Mouse (Mus musculus) thymus, adult 2 months (tissue): Measurements from ENCODE around the gene Atp6v1g2.

Source experiments
- CTCF ChIP-seq: fragments of 200-500 bp; IDR thresholded peaks from 2 replicates; pipeline ENCODE4 v1.5.1; 2012; ENCODE audit warnings: mild to moderate bottlenecking, control low read depth, low read length, moderate library complexity, borderline replicate concordance; ENCODE audit not compliant: control insufficient read depth, poor library complexity, insufficient read depth; ENCODE audit errors: extremely low read depth
- POLR2A ChIP-seq: fragments of 200-500 bp; IDR thresholded peaks from 2 replicates; pipeline ENCODE4 v1.6.1; 2012; ENCODE audit warnings: mild to moderate bottlenecking, low read length, control low read depth, moderate library complexity; ENCODE audit not compliant: control insufficient read depth, poor library complexity, insufficient read depth; ENCODE audit errors: extremely low read depth

GRCm38 (mm10) chr17:35205380-35205769, 28.1 kb upstream of the Atp6v1g2 start:
- TF ChIP-seq CTCF (no peak), POLR2A (no peak)
